Mouse (Mus musculus): ENCODE data around the gene Riiad1. TPM values are rescaled to one million over a fixed set of nuclear protein-coding genes. Genes with fewer than 3 reads are reported as not detected.
A peak's percentile ranks its signal among the peaks of the same experiment; 100 is the strongest.

Riiad1 gene
- polyA plus RNA-seq (2012; rRNA removed): 5.7 and 5.8 TPM in 2 replicates

DNA sequence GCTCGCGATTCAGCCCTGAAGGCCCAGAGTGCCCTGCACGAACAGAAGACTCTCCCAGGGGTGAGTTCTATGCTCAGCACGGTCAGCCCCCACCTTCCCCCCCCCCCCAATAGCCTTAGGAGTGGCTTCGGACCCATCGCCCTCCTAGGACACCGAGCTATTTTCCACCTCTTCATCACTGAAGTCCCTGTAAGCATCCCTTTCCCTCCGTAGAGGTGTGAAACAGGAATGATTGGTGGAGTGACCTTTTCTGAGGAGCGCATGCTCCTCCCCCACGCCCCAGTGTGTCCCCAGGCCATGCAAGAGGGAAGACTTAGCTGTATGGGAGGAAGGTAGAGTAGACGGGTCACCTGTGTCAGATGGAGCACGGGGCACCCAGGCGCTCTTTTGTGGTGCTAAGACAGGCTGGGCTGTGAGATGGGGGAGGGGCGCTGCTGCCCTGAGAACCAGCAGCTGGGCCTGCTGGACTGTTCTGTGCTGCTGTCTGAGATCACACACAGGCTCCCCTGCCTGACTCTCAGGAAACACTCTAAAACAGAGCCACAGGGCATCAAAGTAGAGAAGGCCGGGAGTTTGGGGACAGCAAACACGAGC is at the start of gene Riiad1:
Riiad1 (minus strand) TSS at position 51 of the 594 bp plus-strand sequence.
- TF ChIP-seq CTCF (IDR thresholded peaks at IDR 0.05; ENCODE audit: borderline replicate concordance, extremely low read depth, insufficient read depth, insufficient read length): no peak
- TF ChIP-seq POLR2A (IDR thresholded peaks at IDR 0.05; ENCODE audit: borderline replicate concordance, extremely low read depth, insufficient read depth, insufficient read length, poor library complexity, severe bottlenecking): no peak
- peak; percentile 57 for DNase-seq (ENCODE audit: low read depth)

DNA sequence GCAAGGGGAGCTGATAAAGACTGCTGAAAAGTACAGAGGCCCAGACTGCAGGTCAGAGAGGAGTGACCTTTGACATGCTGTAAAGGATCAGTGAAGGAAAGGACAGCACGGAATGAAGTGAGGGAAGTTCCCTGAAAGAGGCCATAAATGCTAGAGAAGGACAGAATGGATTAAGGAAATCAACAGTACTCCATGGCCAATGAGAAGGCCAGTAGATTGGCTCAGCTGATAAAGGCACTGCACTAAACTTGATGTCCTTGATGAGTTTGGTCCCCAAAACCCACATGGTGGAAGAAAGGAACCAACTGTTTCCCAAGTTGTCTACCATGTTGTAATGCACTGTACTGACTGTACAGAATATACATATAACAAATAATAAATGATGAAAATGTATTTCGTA is 46.6 kb upstream of the Riiad1 start:
- TF ChIP-seq CTCF (IDR thresholded peaks at IDR 0.05; ENCODE audit: borderline replicate concordance, extremely low read depth, insufficient read depth, insufficient read length): no peak
- no peak for TF ChIP-seq POLR2A (IDR thresholded peaks at IDR 0.05; ENCODE audit: borderline replicate concordance, extremely low read depth, insufficient read depth, insufficient read length, poor library complexity, severe bottlenecking)
- no peak for DNase-seq (ENCODE audit: low read depth)

DNA sequence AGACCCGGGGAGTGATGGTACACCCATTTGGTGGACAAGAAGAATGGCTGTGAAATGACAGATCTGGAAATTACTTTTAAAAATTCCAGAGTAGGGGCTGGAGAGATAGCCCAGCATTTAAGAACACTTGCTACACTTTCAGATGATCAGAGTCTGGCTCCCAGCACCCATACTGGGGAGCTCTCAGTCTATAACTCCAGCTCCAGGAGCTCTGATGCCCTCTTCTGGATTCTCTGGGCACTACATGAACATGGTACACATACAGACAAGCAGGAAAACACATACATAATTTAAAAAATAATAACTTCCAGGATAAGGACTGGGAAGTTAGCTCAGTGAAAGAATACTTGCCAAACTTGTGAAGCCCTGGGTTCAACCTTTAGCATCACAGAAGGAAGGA is 26.5 kb upstream of the Riiad1 start:
- no peak for DNase-seq (ENCODE audit: low read depth)
- no peak for TF ChIP-seq POLR2A (IDR thresholded peaks at IDR 0.05; ENCODE audit: borderline replicate concordance, extremely low read depth, insufficient read depth, insufficient read length, poor library complexity, severe bottlenecking)
- TF ChIP-seq CTCF (IDR thresholded peaks at IDR 0.05; ENCODE audit: borderline replicate concordance, extremely low read depth, insufficient read depth, insufficient read length): peak; percentile 27; the same call in 1 of the 2 replicates

DNA sequence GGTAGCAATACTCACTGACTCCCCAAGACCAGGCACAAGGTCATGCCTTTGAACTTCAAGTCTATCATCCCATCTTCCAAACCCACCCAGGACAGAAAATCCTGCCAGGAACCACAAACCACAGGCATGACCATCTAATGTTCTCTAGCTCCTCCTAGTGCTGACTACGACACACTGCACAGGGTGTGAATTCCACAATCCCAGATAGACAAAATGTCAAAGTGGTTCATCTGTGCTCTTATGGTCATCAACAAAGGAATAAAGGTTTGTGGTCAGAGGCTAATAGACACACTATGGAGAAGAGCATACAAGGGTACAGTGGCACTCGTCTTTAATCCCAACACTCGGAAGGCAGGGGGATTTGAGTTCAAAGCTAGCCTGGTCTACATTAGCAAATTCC is 22.1 kb upstream of the Riiad1 start:
- TF ChIP-seq POLR2A (IDR thresholded peaks at IDR 0.05; ENCODE audit: borderline replicate concordance, extremely low read depth, insufficient read depth, insufficient read length, poor library complexity, severe bottlenecking) (no peak), CTCF (IDR thresholded peaks at IDR 0.05; ENCODE audit: borderline replicate concordance, extremely low read depth, insufficient read depth, insufficient read length) (peak; percentile 75; the same call in 1 of the 2 replicates)

DNA sequence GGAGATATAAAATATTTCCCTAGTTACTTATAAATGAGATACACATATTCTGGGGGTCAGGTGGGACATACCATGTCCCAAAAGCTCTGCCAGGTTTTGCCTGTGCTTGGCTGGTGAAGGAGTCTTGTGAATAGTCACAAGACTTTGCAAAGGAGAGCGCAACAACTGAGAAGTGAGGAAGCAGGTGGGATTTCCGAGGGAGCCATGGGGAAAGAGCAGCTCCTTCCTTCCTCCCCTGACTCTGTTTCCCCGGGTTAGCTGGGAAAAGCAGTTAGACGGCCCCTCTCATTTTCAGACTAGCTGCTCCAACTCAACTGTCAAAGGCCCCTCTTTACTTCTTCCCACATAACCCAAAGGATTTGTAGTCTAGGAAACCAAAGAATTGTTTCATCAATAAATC is 17.0 kb upstream of the Riiad1 start:
- no peak for DNase-seq (ENCODE audit: low read depth)
- no peak for TF ChIP-seq CTCF (IDR thresholded peaks at IDR 0.05; ENCODE audit: borderline replicate concordance, extremely low read depth, insufficient read depth, insufficient read length)
- TF ChIP-seq POLR2A (IDR thresholded peaks at IDR 0.05; ENCODE audit: borderline replicate concordance, extremely low read depth, insufficient read depth, insufficient read length, poor library complexity, severe bottlenecking): no peak

More for the DNA sequence above, 22.1 kb upstream of the Riiad1 start:
- peak; percentile 63 for DNase-seq (ENCODE audit: low read depth)

DNA sequence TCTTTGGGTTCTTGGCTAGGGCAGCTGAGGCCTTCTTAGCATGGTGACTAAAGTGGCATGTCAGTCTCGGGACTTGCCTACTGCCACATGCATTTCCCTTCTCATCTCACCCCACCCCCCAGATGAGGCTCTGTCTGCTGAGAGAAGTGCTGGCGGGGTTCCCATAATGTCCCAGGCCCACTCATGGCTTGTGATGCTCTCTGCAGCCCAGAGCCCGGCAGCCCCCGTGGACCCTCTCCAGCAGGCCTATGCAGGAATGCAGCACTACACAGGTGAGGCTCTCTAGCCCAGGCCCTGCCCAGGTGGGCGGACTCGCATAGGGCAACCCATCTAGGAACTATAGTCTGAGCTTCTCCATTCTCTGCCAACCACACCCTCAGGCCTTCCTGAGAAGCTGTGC is 7.4 kb upstream of the Riiad1 start:
- no peak for TF ChIP-seq POLR2A (IDR thresholded peaks at IDR 0.05; ENCODE audit: borderline replicate concordance, extremely low read depth, insufficient read depth, insufficient read length, poor library complexity, severe bottlenecking)
- DNase-seq (ENCODE audit: low read depth): no peak

DNA sequence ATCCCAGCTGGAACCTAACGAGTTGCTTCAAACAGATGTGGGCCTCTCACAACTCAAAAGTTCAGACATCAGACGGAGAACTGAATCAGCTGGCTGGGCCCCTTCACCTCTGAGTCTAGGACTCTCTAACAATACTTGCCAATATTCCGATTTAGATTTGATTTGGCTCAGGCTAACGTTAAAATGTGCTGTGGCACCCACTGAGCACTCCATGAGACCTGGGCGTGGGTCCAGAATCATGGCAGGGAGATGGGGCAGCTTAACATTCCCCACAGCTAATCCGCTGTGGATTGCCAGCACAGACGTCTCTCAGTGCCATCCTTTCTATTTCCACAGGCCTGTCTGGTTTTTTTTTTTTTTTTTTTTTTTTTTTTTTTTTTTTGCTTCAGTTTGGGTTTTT is 5.8 kb upstream of the Riiad1 start:
- DNase-seq (ENCODE audit: low read depth): peak; percentile 68
- TF ChIP-seq POLR2A (IDR thresholded peaks at IDR 0.05; ENCODE audit: borderline replicate concordance, extremely low read depth, insufficient read depth, insufficient read length, poor library complexity, severe bottlenecking): no peak
- TF ChIP-seq CTCF (IDR thresholded peaks at IDR 0.05; ENCODE audit: borderline replicate concordance, extremely low read depth, insufficient read depth, insufficient read length): no peak

DNA sequence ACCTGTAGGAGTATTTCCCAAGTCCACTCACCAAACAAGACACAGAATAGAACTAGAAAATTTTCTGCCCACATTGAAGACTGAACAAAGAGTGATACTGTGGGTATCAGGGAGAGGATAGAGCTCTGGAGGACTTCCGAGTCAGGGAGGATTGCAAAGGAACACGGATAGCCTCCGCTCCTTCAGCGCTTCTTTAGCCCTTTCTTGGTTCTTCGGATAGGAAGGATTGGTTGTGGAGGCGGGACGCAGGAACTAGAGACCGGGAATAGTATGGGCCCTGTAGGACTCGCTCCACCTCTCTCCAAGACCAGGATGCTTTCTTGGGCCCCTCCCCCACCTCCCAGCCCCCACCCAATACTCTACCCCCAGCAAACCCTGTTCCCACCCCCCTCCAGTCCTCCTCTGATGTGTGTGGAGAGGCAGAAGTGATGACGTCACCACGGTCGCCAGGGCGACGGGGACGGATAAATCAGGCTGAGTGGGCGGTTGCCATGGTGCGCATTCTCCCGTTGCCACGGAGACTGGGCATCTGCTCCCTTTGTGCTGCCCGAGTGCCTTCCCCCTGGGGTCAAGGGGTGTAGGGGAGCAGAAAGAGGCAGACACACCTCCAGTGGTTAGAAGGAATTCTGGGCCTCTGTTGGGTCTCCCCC is 3.8 kb upstream of the Riiad1 start:
- DNase-seq (ENCODE audit: low read depth): peak; percentile 98
- TF ChIP-seq CTCF (IDR thresholded peaks at IDR 0.05; ENCODE audit: borderline replicate concordance, extremely low read depth, insufficient read depth, insufficient read length) (no peak), POLR2A (IDR thresholded peaks at IDR 0.05; ENCODE audit: borderline replicate concordance, extremely low read depth, insufficient read depth, insufficient read length, poor library complexity, severe bottlenecking) (no peak)

DNA sequence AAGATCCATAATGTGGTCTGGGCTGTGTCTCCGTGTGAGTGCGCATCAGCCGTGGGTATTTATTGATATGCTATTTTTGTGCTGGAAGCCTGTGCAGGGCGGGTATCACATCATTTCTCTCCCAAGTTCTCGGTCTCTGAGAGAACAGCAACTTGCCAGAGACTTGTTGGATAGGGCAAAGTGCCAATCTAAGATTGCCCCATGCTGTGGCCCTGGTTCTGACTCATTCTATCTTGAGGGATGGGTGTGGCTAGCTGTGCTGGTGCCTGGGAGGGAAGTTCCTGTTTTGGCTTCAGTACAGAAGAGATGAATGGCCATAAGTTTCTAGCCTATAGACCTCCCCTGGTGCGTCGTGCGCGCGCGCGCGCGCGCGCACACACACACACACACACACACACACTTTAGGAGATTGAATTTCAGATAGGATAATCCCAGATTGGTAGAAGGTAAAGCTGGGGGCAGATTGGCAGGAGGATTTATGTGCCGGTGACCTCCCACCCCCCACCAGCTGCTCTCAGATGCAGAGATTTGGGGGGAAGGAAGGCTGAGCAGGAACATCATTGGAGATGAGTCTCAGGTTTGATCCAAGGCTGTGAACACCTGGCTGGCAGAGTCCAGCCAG is 2.7 kb upstream of the Riiad1 start:
- TF ChIP-seq POLR2A (IDR thresholded peaks at IDR 0.05; ENCODE audit: borderline replicate concordance, extremely low read depth, insufficient read depth, insufficient read length, poor library complexity, severe bottlenecking) (no peak), CTCF (IDR thresholded peaks at IDR 0.05; ENCODE audit: borderline replicate concordance, extremely low read depth, insufficient read depth, insufficient read length) (no peak)
- no peak for DNase-seq (ENCODE audit: low read depth)

DNA sequence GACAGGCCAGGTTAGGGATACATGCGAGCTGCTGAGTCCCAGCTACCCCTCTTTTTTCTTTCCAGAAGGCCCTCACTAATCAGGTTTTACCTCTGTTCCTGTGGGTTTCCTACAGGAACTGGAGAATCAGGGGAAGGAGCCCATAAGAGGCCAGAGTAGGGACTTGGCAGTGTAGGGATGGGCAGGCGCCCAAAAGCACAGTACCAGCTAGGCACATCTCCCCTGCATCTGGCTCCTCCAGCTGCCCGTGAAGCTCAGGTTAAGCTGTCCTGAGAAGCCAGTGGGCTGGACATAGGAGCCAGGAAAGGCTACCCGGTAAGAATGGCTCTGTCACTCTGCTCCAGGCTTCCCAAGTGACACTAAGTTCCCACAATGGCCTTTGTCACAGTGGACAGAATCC is 1.3 kb upstream of the Riiad1 start:
- no peak for DNase-seq (ENCODE audit: low read depth)
- TF ChIP-seq POLR2A (IDR thresholded peaks at IDR 0.05; ENCODE audit: borderline replicate concordance, extremely low read depth, insufficient read depth, insufficient read length, poor library complexity, severe bottlenecking) (no peak), CTCF (IDR thresholded peaks at IDR 0.05; ENCODE audit: borderline replicate concordance, extremely low read depth, insufficient read depth, insufficient read length) (no peak)

DNA sequence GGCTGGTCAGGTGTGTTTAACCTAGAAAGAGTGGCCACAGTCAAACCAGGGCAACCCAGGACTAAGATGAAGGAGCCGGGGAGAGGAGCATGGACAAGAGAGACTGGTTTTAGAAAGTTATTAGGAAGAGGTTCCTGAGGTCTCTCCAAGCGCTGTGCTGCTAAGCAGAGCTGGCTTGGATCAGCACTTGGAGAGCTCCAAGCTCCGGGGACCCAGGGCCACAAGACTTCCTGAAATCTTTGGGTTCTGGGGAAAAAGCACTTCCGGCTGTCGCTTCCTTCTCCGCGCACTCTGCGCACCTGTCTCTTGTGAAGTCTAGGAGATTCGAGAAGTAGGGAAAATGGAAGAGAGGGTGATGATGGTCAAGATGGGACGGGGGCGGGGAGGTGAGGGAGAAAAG is 577 bp downstream of the Riiad1 start:
- DNase-seq (ENCODE audit: low read depth): no peak
- TF ChIP-seq CTCF (IDR thresholded peaks at IDR 0.05; ENCODE audit: borderline replicate concordance, extremely low read depth, insufficient read depth, insufficient read length) (no peak), POLR2A (IDR thresholded peaks at IDR 0.05; ENCODE audit: borderline replicate concordance, extremely low read depth, insufficient read depth, insufficient read length, poor library complexity, severe bottlenecking) (no peak)

All from brain, embryonic 14.5 days (tissue).